Mouse (Mus musculus): Measurements from ENCODE around the gene Rxfp4.

Gene Rxfp4

DNA sequence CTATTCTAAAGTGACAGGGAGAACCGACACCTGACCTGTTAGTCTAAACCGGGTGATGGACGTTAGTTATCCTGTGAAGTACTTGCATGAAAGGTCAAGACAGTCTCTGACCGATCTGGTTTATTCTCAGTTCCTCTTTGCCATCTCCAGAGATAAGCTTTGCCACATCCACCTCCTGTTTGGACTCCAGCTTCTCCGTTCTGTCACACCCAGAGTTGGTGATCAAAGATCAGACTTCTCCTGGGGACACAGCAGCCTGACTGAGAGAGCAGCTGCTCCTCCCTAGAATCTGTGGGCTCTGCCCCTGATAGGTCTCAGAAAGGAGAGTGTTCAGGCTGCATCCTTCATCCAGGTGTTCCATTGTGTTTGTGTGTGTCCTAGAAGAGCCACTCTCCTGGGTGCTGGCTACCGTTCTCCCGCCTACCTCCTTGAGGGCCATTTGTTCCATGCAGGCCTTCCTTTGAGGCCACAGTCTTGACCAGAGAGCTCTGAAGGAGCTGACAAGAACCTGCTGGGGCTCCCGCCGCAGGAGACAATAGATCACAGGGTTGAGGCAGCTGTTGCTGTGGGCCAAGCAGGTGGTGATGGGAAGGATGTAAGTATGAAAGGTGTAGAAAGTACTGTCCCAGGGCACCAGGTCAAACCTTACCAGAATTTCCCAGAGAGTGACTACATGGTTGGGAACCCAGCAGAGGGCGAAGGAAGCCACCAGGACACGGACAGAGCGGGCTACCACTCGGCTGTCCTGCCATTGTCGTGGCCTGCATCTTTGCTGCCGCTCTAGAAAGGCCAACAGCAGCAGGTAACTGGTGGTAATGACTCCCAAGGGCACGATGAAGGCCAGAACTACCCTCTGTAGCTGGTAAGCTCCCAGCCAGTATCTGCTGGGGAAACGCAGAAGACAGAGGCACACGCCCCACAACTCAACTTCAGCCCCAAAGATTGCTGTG, 998 bp downstream of the Rxfp4 start:
- DNase-seq (ENCODE audit: low spot score in 2 of 2), result peak in 1 of 2 experiments; percentile 8

GRCm38 (mm10) chr3:88650713-88651504, 2.0 kb downstream of the Rxfp4 start:
- DNase-seq (ENCODE audit: low spot score in 2 of 2), result peak in 1 of 2 experiments; percentile 11

- DNase-seq (ENCODE audit: low spot score in 2 of 2), result no peak
These were observed 3.0 kb downstream of the Rxfp4 start for GRCm38 (mm10) chr3:88649967-88650366.

GRCm38 (mm10) chr3:88649186-88649585, 3.8 kb downstream of the Rxfp4 start:
- DNase-seq (ENCODE audit: low spot score in 2 of 2), result no peak

DNA sequence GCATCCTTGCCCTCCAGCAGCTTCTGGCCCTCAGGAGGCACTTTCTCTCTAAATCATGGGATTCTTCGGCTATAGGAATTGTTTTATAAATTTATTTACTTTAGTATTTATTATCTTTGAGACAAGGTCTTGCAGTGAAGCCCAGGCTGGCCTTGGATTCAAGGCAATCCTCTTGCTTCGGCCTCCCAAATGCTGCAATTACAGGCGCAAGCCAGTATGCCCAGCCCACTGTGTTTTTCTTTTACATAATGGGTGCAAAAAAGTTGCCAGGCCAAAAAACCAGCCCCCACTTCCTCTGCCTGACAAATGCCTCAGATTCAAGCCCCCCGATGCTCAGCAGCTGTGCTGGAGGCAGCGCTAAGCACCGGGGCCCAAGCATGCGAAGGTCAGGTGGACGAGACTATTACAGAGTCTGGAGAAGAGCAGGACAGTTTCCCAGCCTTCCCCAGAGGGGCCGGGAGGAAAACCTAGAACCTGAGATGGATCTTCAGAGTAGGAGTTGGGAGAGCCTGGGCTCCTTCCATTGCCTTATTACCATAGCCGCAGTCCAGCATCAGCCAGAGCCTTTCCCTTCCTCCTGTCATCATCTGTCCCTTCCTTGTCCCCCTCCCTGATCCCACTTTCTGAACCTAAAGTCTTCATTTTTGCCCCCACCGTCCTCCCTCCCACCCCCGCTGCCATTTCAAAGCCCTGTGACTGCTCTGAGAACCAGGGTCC, 4.3 kb downstream of the Rxfp4 start:
- DNase-seq (ENCODE audit: low spot score in 2 of 2), result peak in 1 of 2 experiments; percentile 9

GRCm38 (mm10) chr3:88647779-88648413, 5.0 kb downstream of the Rxfp4 start:
- no peak for DNase-seq (ENCODE audit: low spot score in 2 of 2)

DNA sequence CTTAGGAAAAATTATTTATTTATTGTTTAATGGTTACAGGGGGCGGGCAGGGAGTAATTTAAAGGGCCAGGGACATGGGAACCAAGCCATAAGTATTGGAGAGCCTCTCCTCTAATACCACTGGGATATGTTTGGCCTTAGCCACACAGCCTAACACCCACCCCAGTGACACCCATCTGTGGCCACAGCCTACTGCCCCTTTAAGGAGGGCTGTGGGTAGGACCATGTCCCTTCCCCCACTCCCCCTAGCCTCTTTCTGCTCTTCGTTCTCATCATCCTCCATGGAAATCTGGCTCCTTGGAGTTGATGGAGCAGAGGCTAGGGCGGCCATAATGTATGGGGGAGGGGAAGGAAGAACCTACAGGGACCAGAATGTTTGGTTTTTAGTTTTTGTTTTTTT, 5.9 kb downstream of the Rxfp4 start:
- no peak for DNase-seq (ENCODE audit: low spot score in 2 of 2)

DNA sequence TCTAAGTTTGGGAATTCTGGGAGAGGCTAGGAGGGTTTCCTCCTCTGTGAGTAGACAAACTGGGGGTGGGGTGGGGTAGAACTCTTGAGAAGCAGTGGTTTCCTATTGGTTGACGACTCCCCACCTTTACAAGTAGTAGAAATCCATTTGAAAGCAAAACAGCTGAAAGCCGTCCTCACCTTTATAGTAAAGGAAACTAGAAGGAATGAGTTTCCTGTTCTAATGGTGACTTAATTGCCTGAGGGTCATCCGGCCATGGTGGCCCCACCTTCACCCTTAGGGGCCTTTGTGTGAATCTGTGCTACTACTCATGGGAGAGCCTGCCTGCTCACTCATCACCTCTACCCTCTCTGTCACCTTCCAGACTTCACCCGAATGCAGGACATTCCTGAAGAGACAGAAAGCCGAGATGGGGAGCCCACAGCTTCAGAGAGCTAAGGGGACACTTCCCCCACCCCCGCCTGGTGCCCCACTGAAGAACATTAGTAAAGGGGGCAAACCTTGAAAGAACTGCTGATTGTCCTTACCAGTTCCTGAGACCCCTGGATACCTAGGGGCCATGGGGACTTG, 6.4 kb downstream of the Rxfp4 start:
- DNase-seq (ENCODE audit: low spot score in 2 of 2), result no peak

DNA sequence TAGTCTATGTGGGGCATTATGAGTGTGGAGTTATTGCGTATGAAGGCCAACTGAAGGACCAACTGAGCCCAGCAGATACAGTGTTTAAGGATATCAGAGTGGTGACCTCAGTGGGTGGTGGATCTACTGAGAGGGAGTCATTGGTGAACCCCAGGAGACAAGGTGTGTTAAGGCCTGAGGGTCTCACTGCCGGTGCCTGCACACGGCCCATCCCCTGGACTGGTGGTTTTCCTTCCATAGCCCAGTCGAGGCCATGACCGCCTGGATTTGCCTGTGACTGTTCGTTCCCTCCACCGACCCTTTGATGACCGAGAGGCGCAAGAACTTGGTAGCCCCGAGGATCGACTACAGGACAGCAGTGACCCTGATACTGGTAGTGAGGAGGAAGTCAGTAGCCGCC, 7.0 kb downstream of the Rxfp4 start:
- DNase-seq (ENCODE audit: low spot score in 2 of 2), result no peak

DNA sequence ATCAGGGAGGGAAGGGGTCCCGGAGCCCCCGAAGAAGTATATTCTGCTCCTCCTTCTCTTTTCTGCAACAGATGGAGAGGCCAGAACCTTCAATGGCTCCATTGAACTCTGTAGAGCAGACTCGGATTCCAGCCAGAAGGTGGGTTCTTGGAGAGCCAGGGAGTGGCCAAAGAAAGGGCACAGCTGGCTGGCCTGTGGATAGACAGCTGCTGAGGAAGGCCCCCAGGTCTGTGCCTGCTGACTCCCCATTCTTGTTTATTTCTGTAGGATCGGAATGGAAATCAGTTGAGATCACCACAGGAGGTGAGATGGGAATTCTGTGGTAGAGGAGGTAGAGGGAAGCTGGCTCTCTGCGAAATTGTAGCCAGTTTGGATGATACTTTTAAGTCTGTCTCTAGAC, 9.9 kb downstream of the Rxfp4 start:
- no peak for DNase-seq (ENCODE audit: low spot score in 2 of 2)

- DNase-seq (ENCODE audit: low spot score in 2 of 2), result no peak
These were observed 12.3 kb downstream of the Rxfp4 start for GRCm38 (mm10) chr3:88640676-88641075.

DNA sequence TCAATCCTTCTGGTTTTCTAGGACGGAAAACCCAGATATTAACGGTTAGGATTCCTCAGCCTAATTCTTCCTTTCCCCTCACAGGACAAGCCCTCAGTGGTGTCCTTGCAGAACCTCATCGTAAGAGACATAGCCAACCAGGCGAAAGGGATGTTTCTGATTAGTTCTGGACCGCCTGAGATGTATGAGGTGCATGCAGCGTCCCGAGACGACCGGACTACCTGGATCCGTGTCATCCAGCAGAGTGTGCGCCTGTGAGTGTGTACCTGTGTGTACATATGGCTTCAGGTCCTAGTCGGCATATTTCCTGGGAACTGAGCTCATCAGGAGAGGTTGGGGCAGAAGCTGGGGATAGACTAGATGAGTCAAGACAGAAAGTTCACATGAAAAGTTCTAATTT, 13.7 kb downstream of the Rxfp4 start:
- DNase-seq (ENCODE audit: low spot score in 2 of 2), result no peak

- DNase-seq (ENCODE audit: low spot score in 2 of 2), result no peak
These were observed 15.8 kb downstream of the Rxfp4 start for GRCm38 (mm10) chr3:88637134-88637533.

DNA sequence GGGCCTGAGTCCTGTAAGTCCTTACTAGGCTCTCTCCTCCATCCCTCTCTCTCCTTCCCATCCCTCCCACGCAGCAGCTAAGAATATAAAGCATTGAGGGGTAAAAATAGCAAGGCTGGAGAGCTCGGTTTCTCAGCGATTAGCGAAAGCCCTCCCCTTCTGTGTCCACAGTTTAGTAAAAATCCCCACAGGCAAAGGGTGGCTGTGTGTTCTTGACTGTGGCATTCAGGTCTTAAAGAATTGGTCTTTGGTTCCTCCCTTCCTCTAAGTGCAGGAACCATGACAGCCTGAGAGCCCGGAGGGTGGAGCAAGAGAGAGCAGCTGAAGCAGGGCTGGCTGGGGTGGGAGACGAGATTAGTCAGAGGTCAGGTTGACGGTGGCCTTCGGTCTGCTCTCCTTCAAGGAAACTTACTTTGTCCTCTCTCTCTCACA, 16.4 kb downstream of the Rxfp4 start:
- DNase-seq (ENCODE audit: low spot score in 2 of 2), result no peak

DNA sequence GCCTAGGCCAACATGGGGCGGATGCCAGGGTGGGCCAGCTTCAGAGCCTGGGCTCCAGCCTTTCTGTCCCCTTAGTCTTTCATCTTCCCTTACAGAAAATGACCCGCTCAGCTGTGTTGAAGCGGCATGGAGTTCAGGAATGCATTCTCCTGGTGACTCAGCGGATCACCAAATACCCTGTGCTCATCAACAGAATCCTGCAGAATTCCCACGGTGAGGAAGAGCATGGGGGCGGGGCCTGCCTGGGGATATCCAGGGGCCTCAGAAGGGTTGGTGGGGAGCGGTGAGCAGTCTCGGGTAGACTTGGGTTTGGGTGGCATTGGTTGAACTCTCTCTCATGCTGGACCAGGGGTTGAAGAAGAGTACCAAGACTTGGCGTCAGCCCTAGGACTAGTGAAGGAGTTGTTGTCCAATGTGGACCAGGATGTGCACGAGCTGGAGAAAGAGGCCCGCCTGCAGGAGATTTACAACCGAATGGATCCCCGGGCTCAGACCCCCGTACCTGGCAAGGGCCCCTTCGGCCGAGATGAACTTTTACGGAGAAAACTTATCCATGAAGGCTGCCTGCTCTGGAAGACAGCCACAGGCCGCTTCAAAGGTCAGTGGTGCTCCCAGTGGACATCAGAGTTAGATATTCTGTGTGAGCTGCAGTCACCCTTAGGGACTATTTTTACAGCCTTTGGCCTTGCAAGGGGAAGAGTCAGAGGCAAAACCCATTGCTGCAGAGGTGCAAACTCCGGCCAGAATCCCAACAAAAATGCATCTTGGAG, 17.3 kb downstream of the Rxfp4 start:
- DNase-seq (ENCODE audit: low spot score in 2 of 2), result no peak

GRCm38 (mm10) chr3:88633056-88633455, 19.9 kb downstream of the Rxfp4 start:
- DNase-seq (ENCODE audit: low spot score in 2 of 2), result no peak

DNA sequence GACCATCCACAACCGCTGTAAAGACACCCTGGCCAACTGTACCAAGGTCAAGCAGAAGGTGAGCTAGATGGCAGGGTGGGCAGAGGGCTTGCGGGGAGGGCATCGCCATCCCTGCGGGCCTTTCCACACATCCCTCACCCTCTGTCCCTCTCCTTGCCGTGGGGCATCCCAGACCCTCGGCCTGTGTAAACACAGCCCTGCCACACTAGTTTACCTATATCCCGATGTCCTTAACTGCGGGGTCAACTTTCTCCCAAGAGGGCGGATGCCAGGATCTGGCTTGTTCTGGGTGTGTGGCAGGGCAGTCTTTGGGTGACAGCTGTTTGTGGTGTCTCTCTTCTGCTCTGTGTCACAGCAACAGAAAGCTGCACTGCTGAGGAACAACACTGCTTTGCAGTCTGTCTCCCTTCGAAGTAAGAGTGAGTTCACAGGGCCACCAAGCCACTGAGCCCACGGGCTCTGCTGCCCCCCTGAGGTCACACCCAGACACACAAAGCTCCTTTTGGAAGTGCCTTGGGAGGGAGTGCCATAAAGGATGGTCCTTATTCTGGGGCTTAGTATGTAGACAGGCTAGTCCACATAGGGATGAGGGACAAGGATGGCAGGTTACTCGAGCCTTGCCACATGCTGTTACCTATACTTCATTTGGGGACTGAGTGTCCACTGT, 20.9 kb downstream of the Rxfp4 start:
- DNase-seq (ENCODE audit: low spot score in 2 of 2), result no peak

DNA sequence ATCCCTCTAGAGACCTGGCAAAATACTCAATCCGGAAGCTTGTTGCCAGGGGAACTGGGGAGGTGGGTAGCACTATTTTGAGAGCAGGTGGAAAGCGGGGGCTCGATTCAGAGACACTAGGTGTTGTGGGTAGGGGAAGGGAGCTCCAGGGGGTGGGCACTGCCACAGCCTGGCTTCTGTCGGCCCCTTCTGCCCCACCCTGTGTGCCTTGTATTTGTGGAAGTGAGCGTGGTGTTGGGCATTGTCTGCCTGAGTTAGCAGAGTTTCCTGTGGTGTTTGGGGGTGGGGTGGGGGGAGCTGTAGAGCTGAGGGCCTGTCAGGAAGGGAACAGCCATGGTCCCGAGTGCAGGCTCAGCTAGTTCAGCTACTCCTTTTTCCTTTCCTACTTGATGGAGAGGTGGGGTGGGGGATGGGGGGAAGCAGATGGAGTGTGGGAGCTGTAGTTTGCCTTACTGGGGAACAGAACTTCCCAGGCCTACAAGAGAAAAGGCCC, 22.0 kb downstream of the Rxfp4 start:
- no peak for DNase-seq (ENCODE audit: low spot score in 2 of 2)

GRCm38 (mm10) chr3:88630018-88630417, 22.9 kb downstream of the Rxfp4 start:
- no peak for DNase-seq (ENCODE audit: low spot score in 2 of 2)

- DNase-seq (ENCODE audit: low spot score in 2 of 2), result peak; percentile 72 to 80
These were observed 23.7 kb downstream of the Rxfp4 start for GRCm38 (mm10) chr3:88629244-88629643.
